Comparison of ENCODE assay signal across 15 mouse cellular contexts in the genomic region with DNA sequence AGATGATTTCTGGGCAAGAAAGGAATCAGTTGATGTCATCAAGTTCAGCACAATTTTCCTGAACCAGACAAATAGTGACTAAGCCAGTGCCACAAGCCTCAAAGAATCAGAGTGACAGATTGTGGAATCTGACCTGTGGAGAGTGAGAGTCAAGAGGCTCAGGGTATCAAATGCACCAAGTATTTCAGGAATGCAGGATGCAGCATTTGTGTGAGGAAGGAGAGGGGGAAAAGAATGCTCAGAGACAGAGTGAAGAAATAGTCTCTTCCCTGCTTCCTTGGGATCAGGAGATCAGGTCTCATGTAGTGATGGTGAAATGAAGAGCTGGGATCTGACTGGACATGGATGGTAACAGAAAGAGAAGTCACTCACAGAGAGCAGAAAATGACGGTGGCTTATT.
DNase-seq lines count a peak whose midpoint lies in the region; ATAC-seq and TF ChIP-seq lines count a peak whose summit lies in the region.
"Had no signal": no experiment of that assay in that cellular context is flagged by ENCODE, and none has a peak within 500 bp of the region (broad histone marks: within the 10 kb centered on the region; RNA-seq: fewer than 3 reads in every experiment).

No protein-coding gene starts in this region.

- no peak overlapping the region for H3K4me2 ChIP-seq in forebrain, embryonic 11.5 days (ENCODE audit: low read depth, low read length, severe bottlenecking)
- no peak overlapping the region for H3K4me2 ChIP-seq in kidney, embryonic 16.5 days (replicated peaks; ENCODE audit: low read depth, low read length)
- H3K4me2 ChIP-seq in embryonic facial prominence, embryonic 14.5 days (ENCODE audit: low read depth, low read length) = no peak overlapping the region
- H3K4me2 ChIP-seq in midbrain, postnatal 0 days (ENCODE audit: low read depth, low read length, poor library complexity, severe bottlenecking) = no peak overlapping the region
- H3K4me2 ChIP-seq: midbrain, embryonic 15.5 days; neural tube, embryonic 13.5 days had no signal

- H3K9ac ChIP-seq in forebrain, embryonic 11.5 days (ENCODE audit: low read length) = no peak overlapping the region
- H3K9ac ChIP-seq in kidney, embryonic 16.5 days (replicated peaks; ENCODE audit: low read length) = no peak overlapping the region
- H3K9ac ChIP-seq in embryonic facial prominence, embryonic 14.5 days (ENCODE audit: low read depth, low read length) = no peak overlapping the region
- H3K9ac ChIP-seq in midbrain, postnatal 0 days (replicated peaks; ENCODE audit: low read length, poor library complexity, severe bottlenecking) = no peak overlapping the region
- H3K9ac ChIP-seq: midbrain, embryonic 15.5 days; neural tube, embryonic 13.5 days had no signal

- 67% methylated on average over 1 of the region's 1 CpGs for WGBS in forebrain, embryonic 10.5 days
- WGBS in forebrain, embryonic 11.5 days = 78% methylated on average over 1 of the region's 1 CpGs
- WGBS in kidney, embryonic 16.5 days = 33% methylated on average over 1 of the region's 1 CpGs
- WGBS in embryonic facial prominence, embryonic 14.5 days = 59% methylated on average over 1 of the region's 1 CpGs
- 80% methylated on average over 1 of the region's 1 CpGs for WGBS in midbrain, postnatal 0 days

- peaks cover 15% of the 10 kb centered on the region for H3K4me1 ChIP-seq in forebrain, embryonic 10.5 days
- H3K4me1 ChIP-seq in forebrain, embryonic 11.5 days (replicated peaks; ENCODE audit: control insufficient read depth, insufficient read depth, low read length) = no peaks in the 10 kb centered on the region
- 0 out of 2 replicates have a peak, but pooled peaks cover 7% of the 10 kb centered on the region for H3K4me1 ChIP-seq in kidney, embryonic 16.5 days (ENCODE audit: insufficient read depth, low read length)
- peaks cover 3% of the 10 kb centered on the region; the same call in 1 of the 2 replicates for H3K4me1 ChIP-seq in embryonic facial prominence, embryonic 14.5 days (ENCODE audit: control insufficient read depth, insufficient read depth, low read length)
- no peaks in the 10 kb centered on the region; the same call in 1 of the 2 replicates for H3K4me1 ChIP-seq in midbrain, postnatal 0 days (ENCODE audit: insufficient read depth, low read length)
- H3K4me1 ChIP-seq: midbrain, embryonic 15.5 days; neural tube, embryonic 13.5 days had no signal

- no peaks in the 10 kb centered on the region for H3K36me3 ChIP-seq in forebrain, embryonic 10.5 days (replicated peaks)
- H3K36me3 ChIP-seq in forebrain, embryonic 11.5 days (ENCODE audit: control insufficient read depth, insufficient read depth, low read length) = no peaks in the 10 kb centered on the region
- H3K36me3 ChIP-seq in kidney, embryonic 16.5 days (ENCODE audit: insufficient read depth, low read length) = no peaks in the 10 kb centered on the region
- H3K36me3 ChIP-seq in embryonic facial prominence, embryonic 14.5 days (ENCODE audit: control insufficient read depth, insufficient read depth, low read length) = no peaks in the 10 kb centered on the region
- H3K36me3 ChIP-seq in midbrain, postnatal 0 days (ENCODE audit: insufficient read depth, low read length) = no peaks in the 10 kb centered on the region
- H3K36me3 ChIP-seq: midbrain, embryonic 15.5 days; neural tube, embryonic 13.5 days had no signal

- H3K27ac ChIP-seq in forebrain, embryonic 10.5 days = 0 out of 2 replicates have a peak overlapping the region, but pooled peaks have one; percentile 44
- H3K27ac ChIP-seq in forebrain, embryonic 11.5 days (ENCODE audit: low read depth, low read length) = no peak overlapping the region
- H3K27ac ChIP-seq in kidney, embryonic 16.5 days (ENCODE audit: low read length) = no peak overlapping the region
- no peak overlapping the region for H3K27ac ChIP-seq in embryonic facial prominence, embryonic 14.5 days (replicated peaks; ENCODE audit: low read depth, low read length)
- H3K27ac ChIP-seq in midbrain, postnatal 0 days (ENCODE audit: low read depth, low read length) = no peak overlapping the region
- H3K27ac ChIP-seq: left cerebral cortex, adult 2 months; midbrain, embryonic 15.5 days; neural tube, embryonic 13.5 days had no signal

- TF ChIP-seq CTCF in midbrain, postnatal 0 days (IDR thresholded peaks at IDR 0.05) = no peak

- no peaks in the 10 kb centered on the region for H3K9me3 ChIP-seq in forebrain, embryonic 10.5 days
- H3K9me3 ChIP-seq in forebrain, embryonic 11.5 days (ENCODE audit: control insufficient read depth, low read length) = no peaks in the 10 kb centered on the region
- no peaks in the 10 kb centered on the region for H3K9me3 ChIP-seq in kidney, embryonic 16.5 days (ENCODE audit: low read length)
- H3K9me3 ChIP-seq in embryonic facial prominence, embryonic 14.5 days (ENCODE audit: control insufficient read depth, low read length) = no peaks in the 10 kb centered on the region
- no peaks in the 10 kb centered on the region for H3K9me3 ChIP-seq in midbrain, postnatal 0 days (ENCODE audit: low read length)
- H3K9me3 ChIP-seq: midbrain, embryonic 15.5 days; neural tube, embryonic 13.5 days had no signal

- DNase-seq in forebrain, embryonic 10.5 days (ENCODE audit: extremely low spot score, low spot score) = no peak
- no peak for DNase-seq in forebrain, embryonic 11.5 days (ENCODE audit: low spot score)
- DNase-seq in kidney, postnatal 14 days = no peak
- peak; percentile 30 for DNase-seq in NIH3T3 (ENCODE audit: low read depth)
- peak; percentile 52 for DNase-seq in embryonic facial prominence, embryonic 14.5 days (ENCODE audit: low spot score)
- no peak for DNase-seq in frontal cortex, postnatal 36 days (ENCODE audit: low spot score in 2 of 2)
- no peak for DNase-seq in midbrain, postnatal 0 days (ENCODE audit: low spot score)
- DNase-seq: cerebellum, adult 11 months; lung, postnatal 14 days; thymus, postnatal 14 days had no signal

- no peaks in the 10 kb centered on the region for H3K27me3 ChIP-seq in forebrain, embryonic 10.5 days (ENCODE audit: poor library complexity, severe bottlenecking)
- no peaks in the 10 kb centered on the region for H3K27me3 ChIP-seq in forebrain, embryonic 11.5 days (ENCODE audit: control insufficient read depth, insufficient read depth, low read length)
- H3K27me3 ChIP-seq in kidney, embryonic 16.5 days (ENCODE audit: insufficient read depth, low read length) = no peaks in the 10 kb centered on the region
- H3K27me3 ChIP-seq in embryonic facial prominence, embryonic 14.5 days (replicated peaks; ENCODE audit: control insufficient read depth, insufficient read depth, low read length) = no peaks in the 10 kb centered on the region
- H3K27me3 ChIP-seq in midbrain, postnatal 0 days (ENCODE audit: insufficient read depth, low read length) = no peaks in the 10 kb centered on the region
- H3K27me3 ChIP-seq: midbrain, embryonic 15.5 days; neural tube, embryonic 13.5 days had no signal

- H3K4me3 ChIP-seq in forebrain, embryonic 10.5 days = no peak overlapping the region
- H3K4me3 ChIP-seq in forebrain, embryonic 11.5 days (ENCODE audit: low read depth, low read length) = no peak overlapping the region
- H3K4me3 ChIP-seq in kidney, embryonic 16.5 days (ENCODE audit: low read length) = no peak overlapping the region
- no peak overlapping the region for H3K4me3 ChIP-seq in embryonic facial prominence, embryonic 14.5 days (ENCODE audit: low read depth, low read length)
- H3K4me3 ChIP-seq in midbrain, postnatal 0 days (ENCODE audit: low read depth, low read length) = no peak overlapping the region
- H3K4me3 ChIP-seq: left cerebral cortex, adult 2 months; midbrain, embryonic 15.5 days; neural tube, embryonic 13.5 days had no signal

- ATAC-seq in forebrain, embryonic 11.5 days (replicated peaks; ENCODE audit: low FRiP score) = no peak
- ATAC-seq in kidney, embryonic 16.5 days (ENCODE audit: low FRiP score, low TSS enrichment) = peak; percentile 73; the same call in 1 of the 2 replicates
- ATAC-seq in embryonic facial prominence, embryonic 14.5 days (ENCODE audit: low read depth) = peak; percentile 37; the same call in 1 of the 2 replicates
- no peak for ATAC-seq in midbrain, postnatal 0 days (ENCODE audit: low FRiP score)
- ATAC-seq: inflammation-experienced regulatory T-cells, adult 6 months; midbrain, embryonic 15.5 days had no signal

Comparison
In these comparisons a context has a peak if more than half of its experiments do, and no peak if none do; other contexts are left out.
1. DNase-seq: peak in NIH3T3 (single experiment) and embryonic facial prominence, embryonic 14.5 days (single experiment); none in forebrain, embryonic 10.5 days (single experiment), forebrain, embryonic 11.5 days (single experiment), kidney, postnatal 14 days (single experiment), frontal cortex, postnatal 36 days (0 of 2) and midbrain, postnatal 0 days (single experiment).
2. ATAC-seq: peak in kidney, embryonic 16.5 days (single experiment) and embryonic facial prominence, embryonic 14.5 days (single experiment); none in forebrain, embryonic 11.5 days (single experiment) and midbrain, postnatal 0 days (single experiment).